9 mouse cellular contexts compared by ENCODE assay signal in the genomic region with DNA sequence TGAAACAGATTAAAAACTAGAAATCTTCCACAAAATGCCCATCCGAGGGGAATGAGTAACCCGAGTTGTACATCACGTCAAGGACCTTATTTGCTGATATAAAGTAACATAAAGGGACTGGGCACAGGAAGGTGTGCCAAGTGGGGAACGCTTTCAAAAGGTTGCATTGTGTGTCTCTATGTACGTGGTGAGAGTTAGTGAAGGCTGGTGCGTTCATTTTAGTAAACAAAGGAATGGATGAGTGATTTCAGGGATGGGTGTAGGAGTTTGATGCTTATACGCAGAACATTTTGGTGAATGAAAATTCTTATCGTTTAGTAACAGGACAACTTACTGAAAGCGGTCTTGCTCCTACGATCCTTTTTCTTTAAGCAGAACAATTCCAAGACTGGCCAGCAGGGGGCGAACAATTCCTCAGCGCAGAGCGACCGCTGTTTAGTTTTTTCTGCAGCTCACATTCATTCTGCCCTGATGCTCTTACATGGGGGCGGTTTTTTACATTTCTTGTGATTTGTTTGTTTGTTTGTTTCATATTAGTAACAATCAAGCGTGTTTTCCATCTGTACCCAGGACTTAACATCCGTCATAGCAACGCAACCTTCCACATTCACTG. TPM values are rescaled to one million over a fixed set of nuclear protein-coding genes. Genes with fewer than 3 reads are reported as not detected.
DNase-seq lines count a peak whose midpoint lies in the region; ATAC-seq lines count a peak whose summit lies in the region.
"Had no signal": no experiment of that assay in that cellular context is flagged by ENCODE, and none has a peak within 500 bp of the region (broad histone marks: within the 10 kb centered on the region; RNA-seq: fewer than 3 reads in every experiment).

No protein-coding gene starts in this region.

- DNase-seq in ES-CJ7 (ENCODE audit: low read depth, low spot score), result peak; percentile 67
- peak; percentile 82 for DNase-seq in brain, adult 2 months (ENCODE audit: low read depth, low spot score)
- DNase-seq in heart, postnatal 14 days, result peak; percentile 70 to 85
- DNase-seq in layer of hippocampus, postnatal 36 days, result peak; percentile 56 to 77
- DNase-seq in right cerebral cortex, adult 2 months (ENCODE audit: low spot score in 2 of 2), result peak; percentile 81 to 86
- peak; percentile 81 for DNase-seq in urinary bladder, postnatal 25 days (ENCODE audit: low spot score)

- intact Hi-C loops in heart, postnatal 14 days (cut with DNase I), result loop anchor here (2.0 to 10.0 kb wide), 3 partner anchors 82 to 234 kb away; a partner anchor contains a TSS

- H3K4me3 ChIP-seq in megakaryocyte, embryonic 14.5 days (replicated peaks), result peak overlapping the region; percentile 54
- H3K4me3 ChIP-seq: limb, embryonic 15.5 days had no signal

- H3K4me1 ChIP-seq in megakaryocyte, embryonic 14.5 days, result peaks cover 29% of the 10 kb centered on the region

- H3K27me3 ChIP-seq in megakaryocyte, embryonic 14.5 days (replicated peaks), result no peaks in the 10 kb centered on the region
- H3K27me3 ChIP-seq: limb, embryonic 15.5 days had no signal

- H3K36me3 ChIP-seq in megakaryocyte, embryonic 14.5 days (replicated peaks; ENCODE audit: low read length), result no peaks in the 10 kb centered on the region
- H3K36me3 ChIP-seq: limb, embryonic 15.5 days had no signal

- H3K9me3 ChIP-seq in megakaryocyte, embryonic 14.5 days, result no peaks in the 10 kb centered on the region
- H3K9me3 ChIP-seq: limb, embryonic 15.5 days had no signal

- ATAC-seq in erythroid progenitor cell, adult 5-6 weeks (replicated peaks; ENCODE audit: low FRiP score, poor library complexity, severe bottlenecking), result peak; percentile 69; the same call in 1 of the 2 replicates

RNA-seq across cellular contexts. Expression of a gene that starts 35.3 kb away (rescaled TPM):
- total RNA-seq in erythroid progenitor cell, adult 5-6 weeks (2015; ENCODE audit: low replicate concordance), result not detected in 2 replicates
- not detected in 2 replicates for total RNA-seq in erythroid progenitor cell, adult 5-6 weeks (2017; ENCODE audit: low replicate concordance)
- total RNA-seq in heart, postnatal 14 days (2021), result 10 to 100 TPM; 61.8 to 65.7 TPM
- 1 to 10 TPM; 6.3 to 8.3 TPM for total RNA-seq in layer of hippocampus, postnatal 36 days (2021)
- polyA plus RNA-seq in megakaryocyte, embryonic 14.5 days (2012; ENCODE audit: insufficient read depth, low replicate concordance), result 0.72 TPM in 1 of 2 replicates, not detected in the other

Comparison
In these comparisons a context has a peak if more than half of its experiments do, and no peak if none do; other contexts are left out.
1. Peak in every context shown above with its lines: DNase-seq, ATAC-seq and H3K4me3 ChIP-seq.
2. RNA of a gene that starts 35.3 kb away (total RNA-seq): 61.8 to 65.7 TPM in heart, postnatal 14 days and 6.3 to 8.3 TPM in layer of hippocampus, postnatal 36 days; not detected in erythroid progenitor cell, adult 5-6 weeks; every median in the first group is over 4 times any median in the second.